Mouse (Mus musculus): Measurements from ENCODE around the gene Mal.

Gene Mal

DNA sequence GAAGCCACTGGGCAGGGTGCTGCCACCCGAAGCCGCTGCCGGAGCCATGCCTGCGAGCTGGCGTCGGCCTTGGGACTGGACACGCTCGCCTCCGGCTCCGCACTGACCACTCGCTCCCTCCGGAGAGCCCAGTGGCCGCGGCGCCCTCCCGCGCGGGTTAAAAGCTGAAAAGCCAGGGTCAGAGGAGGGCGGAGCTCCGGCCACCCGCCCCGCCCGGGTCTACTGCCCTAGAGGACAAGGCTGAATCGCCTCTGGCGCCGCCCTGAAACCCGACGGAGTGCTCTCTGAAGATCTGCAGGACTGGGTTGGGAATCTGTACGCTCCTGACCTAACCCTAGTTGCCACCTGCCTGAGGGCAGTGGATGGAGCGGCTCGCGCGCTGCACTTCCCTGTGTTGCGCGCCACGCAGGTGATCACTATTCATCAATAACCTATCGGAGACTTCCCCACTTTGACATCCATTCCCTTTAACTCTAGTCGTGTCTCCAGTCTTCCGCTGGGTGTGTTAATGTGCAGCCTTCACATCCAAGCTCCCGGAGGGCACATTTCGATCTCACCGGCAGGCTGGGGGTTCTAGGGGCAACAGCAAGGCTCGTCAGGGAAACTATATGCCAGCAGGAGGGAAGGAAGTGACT is at the start of gene Mal:
Gene Mal, minus strand, starts transcription at position 610 of the 635 bp plus-strand sequence.
- no peak for DNase-seq

- DNase-seq = no peak
Measured at GRCm38 (mm10) chr2:127705267-127705666, 48.8 kb upstream of the Mal start.

DNA sequence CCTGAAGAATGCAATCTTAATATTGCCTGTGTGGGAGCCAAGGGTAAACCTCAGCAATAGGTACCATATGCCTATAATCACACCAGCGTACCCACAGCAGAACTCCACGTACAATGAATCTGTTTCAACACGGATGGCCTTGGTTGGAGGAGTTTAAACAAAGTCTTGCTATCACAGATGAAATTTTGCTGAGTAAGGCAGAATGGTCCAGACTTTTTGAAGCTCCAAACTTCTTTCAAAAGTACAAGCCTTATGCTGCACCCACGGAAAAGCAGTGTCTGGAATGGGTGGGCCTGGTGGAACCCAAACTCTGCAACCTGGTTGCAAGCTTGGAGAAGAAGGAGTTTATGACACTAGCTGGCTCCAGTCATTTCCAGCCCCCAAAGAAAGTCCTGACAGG is 32.7 kb upstream of the Mal start:
- DNase-seq = no peak

GRCm38 (mm10) chr2:127683687-127684331 is 27.3 kb upstream of the Mal start:
- peak; percentile 40 for DNase-seq

- DNase-seq = no peak
Measured at GRCm38 (mm10) chr2:127667843-127668506, 11.5 kb upstream of the Mal start.

- no peak for DNase-seq
Measured at GRCm38 (mm10) chr2:127667015-127667414, 10.5 kb upstream of the Mal start.

DNA sequence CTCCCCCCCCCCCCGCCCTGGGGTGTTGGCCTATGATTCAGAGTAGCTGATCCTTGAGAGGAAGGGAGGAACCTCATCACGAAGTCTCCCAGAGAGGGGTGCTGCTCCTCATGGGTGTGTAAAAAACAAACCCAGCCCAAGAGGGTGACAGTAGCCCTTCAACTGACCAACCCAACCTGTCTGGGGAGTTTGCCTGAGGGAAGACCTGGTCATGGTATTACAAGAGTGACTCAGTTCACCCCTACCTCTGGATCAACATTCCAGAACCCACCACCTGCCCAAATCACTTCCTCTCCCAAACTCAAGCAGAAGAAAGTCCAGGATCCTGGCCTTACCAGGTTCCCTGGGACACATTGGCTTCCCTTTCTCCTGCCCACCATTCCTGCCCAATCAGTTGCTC is 6.2 kb upstream of the Mal start:
- DNase-seq = no peak

- DNase-seq = no peak
Measured at GRCm38 (mm10) chr2:127655419-127655818, 1.1 kb downstream of the Mal start.

DNA sequence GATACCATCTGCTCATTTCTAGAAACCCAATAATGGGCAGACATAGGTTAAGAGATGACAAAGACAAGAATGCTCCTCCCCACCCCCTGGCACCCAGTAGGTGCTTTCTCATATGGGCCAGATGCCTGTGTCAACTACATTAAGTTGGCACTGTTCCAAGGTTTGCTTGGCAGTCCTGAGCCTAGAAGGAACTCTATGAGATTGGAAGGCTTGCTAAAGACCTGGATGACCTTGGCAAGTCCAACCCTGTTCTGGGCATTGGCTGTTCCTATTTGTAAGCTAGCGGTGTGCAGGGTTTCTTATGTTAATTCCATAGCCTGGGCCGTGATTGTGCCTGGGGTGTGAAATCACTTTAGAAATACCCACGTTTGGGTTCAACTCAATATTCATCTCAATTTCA is 1.7 kb downstream of the Mal start:
- no peak for DNase-seq

GRCm38 (mm10) chr2:127652805-127653204 is 3.7 kb downstream of the Mal start:
- no peak for DNase-seq

DNA sequence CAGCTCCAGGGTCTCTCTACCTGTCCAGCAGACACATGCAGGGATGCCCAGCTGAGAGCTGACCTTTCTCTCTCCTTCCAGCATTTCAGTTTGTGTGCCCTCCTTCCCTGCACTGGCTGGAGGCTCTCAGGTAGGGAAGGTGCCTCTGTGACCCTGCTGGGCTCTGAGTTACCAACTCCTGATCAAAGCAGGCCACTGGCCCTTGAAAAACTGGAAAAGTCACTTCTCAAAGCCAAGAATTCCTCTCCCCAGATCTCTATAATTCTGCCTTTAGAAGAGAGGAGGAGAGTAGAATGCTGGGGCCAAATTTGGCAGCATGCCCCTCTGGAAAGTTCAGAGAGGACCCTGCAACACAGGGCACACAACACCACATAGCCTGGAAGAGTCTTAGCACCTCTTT is 4.2 kb downstream of the Mal start:
- no peak for DNase-seq

DNA sequence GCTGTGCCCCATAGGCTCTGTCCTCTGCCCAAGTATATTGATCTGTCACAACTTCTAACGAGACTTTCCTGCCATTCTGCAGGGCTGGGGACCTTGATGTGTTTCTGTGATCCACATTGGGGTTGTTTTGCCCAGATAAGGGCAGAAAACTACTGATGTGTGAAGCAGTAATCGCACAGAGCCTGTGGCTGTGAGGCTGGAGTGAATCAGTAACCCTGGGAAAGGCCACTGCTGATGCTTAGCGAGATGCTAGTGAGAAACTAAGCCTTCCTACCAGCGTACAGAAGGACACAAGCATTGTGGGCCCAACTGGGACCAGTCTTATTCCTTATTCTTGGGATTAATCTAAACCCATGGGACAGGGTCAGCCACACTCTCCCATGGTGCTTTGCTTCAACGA is 4.9 kb downstream of the Mal start:
- DNase-seq = no peak

GRCm38 (mm10) chr2:127649921-127650320 is 6.6 kb downstream of the Mal start:
- DNase-seq = no peak

- DNase-seq = no peak
Measured at GRCm38 (mm10) chr2:127648145-127648544, 8.3 kb downstream of the Mal start.

- no peak for DNase-seq
Measured at GRCm38 (mm10) chr2:127646875-127647274, 9.6 kb downstream of the Mal start.

GRCm38 (mm10) chr2:127643728-127644704 is 12.5 kb downstream of the Mal start:
- DNase-seq = no peak

- DNase-seq = no peak
Measured at GRCm38 (mm10) chr2:127638973-127639372, 17.5 kb downstream of the Mal start.

- DNase-seq = no peak
Measured at GRCm38 (mm10) chr2:127635581-127635980, 20.9 kb downstream of the Mal start.

DNA sequence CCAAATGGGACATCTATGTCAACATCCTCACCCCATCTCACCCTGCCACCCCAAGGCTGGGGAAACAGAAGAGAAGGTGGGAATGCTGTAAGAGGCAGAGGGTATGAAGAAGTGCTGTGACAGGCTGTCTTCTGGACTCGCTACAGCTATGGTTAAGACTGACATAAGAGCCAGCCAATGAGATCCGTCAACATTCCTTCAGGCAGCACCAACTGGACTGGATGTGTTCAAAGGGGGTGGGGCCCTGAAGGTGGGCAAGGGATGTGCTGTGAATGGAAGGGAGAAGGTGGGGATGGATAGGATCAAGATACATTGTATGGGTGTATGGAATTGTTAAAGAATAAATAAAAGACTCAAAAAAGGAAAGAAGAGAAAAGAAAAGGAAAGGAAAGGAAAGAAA is 23.9 kb downstream of the Mal start:
- DNase-seq = no peak

DNA sequence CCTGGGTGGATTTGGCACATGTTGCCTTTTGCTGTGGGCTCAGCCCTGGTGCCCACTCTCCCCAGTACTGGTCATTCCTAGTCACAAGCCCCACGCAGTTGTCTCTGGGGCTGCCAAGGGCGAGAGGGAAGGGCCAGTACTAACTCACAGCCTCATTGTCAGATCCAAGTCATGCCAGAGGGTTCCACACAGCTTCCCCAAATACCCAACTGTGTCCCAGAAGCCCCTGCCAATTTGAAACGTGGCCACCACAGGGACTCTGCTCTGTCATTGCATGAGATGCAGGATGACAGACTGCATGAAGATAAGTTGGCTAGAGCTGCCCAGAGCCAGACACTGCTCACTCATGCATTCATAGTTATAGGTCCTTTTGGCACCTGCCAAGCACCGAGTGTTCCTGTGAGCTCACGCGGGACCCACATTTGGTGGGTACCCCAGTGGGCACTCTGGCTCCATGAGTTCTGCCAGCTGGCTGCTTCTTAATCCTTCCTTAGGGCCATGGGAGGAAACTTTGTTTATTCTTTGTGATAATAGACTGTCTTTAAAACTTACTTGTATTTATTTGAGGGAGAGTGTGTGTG is 28.4 kb downstream of the Mal start:
- no peak for DNase-seq

DNA sequence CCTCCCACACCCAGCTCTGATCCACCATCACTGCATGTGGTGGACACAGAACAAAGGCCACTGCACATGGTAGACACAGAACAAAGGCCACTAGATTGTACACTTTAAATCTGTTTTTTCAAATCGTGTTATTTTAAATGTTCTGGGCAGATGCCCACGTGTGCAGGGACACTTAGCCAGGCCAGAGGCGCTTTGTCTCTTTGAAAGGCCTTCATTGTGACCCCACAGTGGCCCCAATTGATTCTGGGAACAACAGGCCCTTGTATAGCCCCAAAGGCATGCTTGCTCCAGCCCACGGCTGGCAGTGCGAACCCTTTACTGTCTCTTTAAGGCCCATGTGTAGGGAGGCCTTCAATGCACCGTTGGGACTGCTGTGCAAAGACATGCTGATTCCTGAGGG is 29.1 kb downstream of the Mal start:
- no peak for DNase-seq

DNA sequence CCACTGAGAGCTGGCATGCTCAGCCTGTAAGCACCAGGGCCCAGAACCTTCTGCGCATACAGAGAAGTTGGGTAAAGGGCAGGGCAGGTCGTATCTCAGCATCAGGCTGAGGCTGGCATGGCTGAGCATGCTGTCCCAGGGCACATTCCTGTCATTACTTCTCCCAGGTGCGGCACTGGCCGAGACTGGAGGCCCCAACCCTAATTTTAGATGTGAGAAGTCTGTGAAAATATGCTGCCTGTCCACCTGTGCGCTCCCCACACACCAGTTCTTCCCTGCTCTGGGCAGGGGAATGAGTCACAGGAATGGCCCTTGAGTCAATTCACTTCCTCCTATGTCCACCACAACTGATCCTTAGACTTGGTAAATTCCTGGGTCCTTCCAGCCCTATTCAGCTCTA is 30.8 kb downstream of the Mal start:
- DNase-seq = no peak

GRCm38 (mm10) chr2:127624786-127625185 is 31.7 kb downstream of the Mal start:
- no peak for DNase-seq
